Mouse (Mus musculus): ENCODE results near the gene Col23a1. TPM values are rescaled to one million over a fixed set of nuclear protein-coding genes. Genes with fewer than 3 reads are reported as not detected.

Col23a1 gene
- polyA plus RNA-seq, 1 experiment from 2014 or later = 24.1 TPM

- Histone ChIP-seq H3K27me3 (ENCODE audit: low read depth, poor library complexity, severe bottlenecking) (no peaks in the 10 kb centered on the region), H3K36me3 (peaks cover 26% of the 10 kb centered on the region), H3K4me1 (peaks cover 27% of the 10 kb centered on the region), H3K4me3 (no peak overlapping the region), H3K27ac (no peak overlapping the region), H3K9me3 (replicated peaks) (no peaks in the 10 kb centered on the region)
- 88% methylated on average over 4 of the region's 4 CpGs for WGBS
- DNase-seq (ENCODE audit: low spot score) = no peak
These were observed 9.0 kb downstream of the Col23a1 start for GRCm38 (mm10) chr11:51298691-51299090.

DNA sequence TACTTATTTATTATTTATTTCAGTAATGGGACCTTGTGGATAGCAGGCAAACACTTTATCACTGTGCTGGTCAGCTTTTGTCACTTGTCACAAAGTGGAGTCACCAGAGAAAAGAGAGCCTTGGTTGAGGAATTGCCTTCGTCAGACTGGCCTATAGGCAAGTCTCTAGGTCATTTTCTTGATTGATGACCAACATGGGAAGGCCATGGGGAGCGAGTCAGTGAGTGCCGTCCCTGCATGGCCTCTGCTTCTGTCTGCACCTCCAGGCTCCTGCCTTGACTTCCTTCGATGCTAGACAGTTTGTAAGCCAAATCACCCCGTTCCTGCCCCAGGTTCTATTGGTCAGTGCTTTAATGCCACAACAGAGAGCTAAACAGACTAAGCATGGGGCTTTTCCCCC is 12.7 kb downstream of the Col23a1 start:
- Histone ChIP-seq H3K36me3 (peaks cover 4% of the 10 kb centered on the region; the same call in 1 of the 2 replicates), H3K4me1 (peaks cover 34% of the 10 kb centered on the region), H3K27me3 (ENCODE audit: low read depth, poor library complexity, severe bottlenecking) (no peaks in the 10 kb centered on the region), H3K9me3 (replicated peaks) (no peaks in the 10 kb centered on the region), H3K27ac (no peak overlapping the region), H3K4me3 (no peak overlapping the region)
- 60% methylated on average over 5 of the region's 5 CpGs for WGBS
- no peak for DNase-seq (ENCODE audit: low spot score)

DNA sequence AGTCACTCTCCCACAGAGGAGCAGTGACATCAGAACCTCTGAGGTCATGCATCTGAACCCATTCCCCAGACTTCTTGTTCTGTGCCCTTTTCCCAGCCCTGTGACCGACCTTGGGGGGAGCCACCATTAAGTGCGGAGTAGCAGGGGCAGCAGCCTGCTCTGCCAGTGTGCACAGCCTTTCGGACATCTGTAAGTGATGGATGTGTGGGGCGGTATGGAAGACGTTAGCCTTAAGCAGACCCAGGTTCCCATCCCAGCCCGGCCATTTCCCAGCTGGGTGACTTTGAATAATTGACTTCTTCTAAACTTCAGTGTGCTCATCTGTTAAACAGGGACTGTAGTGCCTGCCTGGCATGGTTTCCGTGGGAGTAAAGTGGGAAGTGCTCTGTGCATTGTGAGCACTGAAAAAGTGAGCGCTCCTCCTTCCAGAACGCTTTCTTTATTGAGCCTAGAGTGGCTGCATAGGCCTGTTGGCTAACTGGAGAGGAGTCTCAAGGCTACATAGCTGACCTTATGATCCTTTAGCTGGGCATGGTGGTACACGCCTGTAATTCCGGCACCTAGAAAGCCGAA is 14.3 kb downstream of the Col23a1 start:
- Histone ChIP-seq H3K4me3 (no peak overlapping the region), H3K27me3 (ENCODE audit: low read depth, poor library complexity, severe bottlenecking) (no peaks in the 10 kb centered on the region), H3K36me3 (no peaks in the 10 kb centered on the region), H3K4me1 (peaks cover 34% of the 10 kb centered on the region), H3K27ac (no peak overlapping the region), H3K9me3 (replicated peaks) (no peaks in the 10 kb centered on the region)
- peak; percentile 48 for DNase-seq (ENCODE audit: low spot score)
- WGBS = 47% methylated on average over 12 of the region's 12 CpGs

DNA sequence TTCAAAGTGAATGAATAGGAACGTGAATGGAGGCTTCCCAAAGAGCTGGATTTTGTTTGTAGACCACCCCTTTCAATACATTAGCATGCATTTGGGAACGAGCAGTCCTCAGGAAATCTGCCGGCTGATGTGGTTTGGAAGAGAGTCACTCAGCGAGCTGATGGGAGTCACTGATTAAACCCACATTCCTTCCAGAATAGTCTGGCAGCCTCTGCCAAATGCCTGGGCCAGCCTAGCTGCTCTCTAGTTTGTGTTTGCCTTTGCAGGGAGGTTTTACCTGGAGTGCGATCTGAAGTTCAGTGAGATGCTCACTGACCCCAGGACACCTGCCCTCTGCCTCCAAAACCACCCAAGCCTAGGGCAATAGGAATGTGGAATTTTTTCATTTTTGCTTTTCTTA is 18.6 kb downstream of the Col23a1 start:
- DNase-seq (ENCODE audit: low spot score) = no peak
- WGBS = 72% methylated on average over 5 of the region's 5 CpGs
- Histone ChIP-seq H3K4me1 (peaks cover 31% of the 10 kb centered on the region), H3K27ac (no peak overlapping the region), H3K4me3 (no peak overlapping the region), H3K9me3 (replicated peaks) (no peaks in the 10 kb centered on the region), H3K36me3 (no peaks in the 10 kb centered on the region), H3K27me3 (ENCODE audit: low read depth, poor library complexity, severe bottlenecking) (no peaks in the 10 kb centered on the region)

DNA sequence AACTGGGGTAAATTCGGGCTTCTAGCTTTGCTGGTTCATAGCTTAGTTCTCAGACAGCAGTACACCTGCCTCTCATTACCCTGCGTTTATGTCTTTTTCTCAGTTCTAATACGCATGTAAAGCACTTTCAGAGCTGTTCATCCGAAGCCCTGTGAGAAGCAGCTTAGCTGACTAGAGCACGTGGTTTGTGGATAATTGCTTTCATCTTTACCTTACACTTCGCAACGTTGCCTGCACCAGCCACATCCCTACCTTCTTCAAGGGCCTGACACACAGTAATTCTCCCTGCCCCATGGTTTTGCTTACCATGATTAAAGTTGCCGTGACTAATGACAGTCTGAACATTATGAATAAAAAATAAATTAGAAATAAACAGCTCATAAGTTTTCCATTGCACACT is 22.1 kb downstream of the Col23a1 start:
- no peak for DNase-seq (ENCODE audit: low spot score)
- Histone ChIP-seq H3K27ac (no peak overlapping the region), H3K4me3 (no peak overlapping the region), H3K27me3 (ENCODE audit: low read depth, poor library complexity, severe bottlenecking) (no peaks in the 10 kb centered on the region), H3K9me3 (replicated peaks) (no peaks in the 10 kb centered on the region), H3K4me1 (peaks cover 8% of the 10 kb centered on the region), H3K36me3 (0 out of 2 replicates have a peak, but pooled peaks cover under 1% of the 10 kb centered on the region)
- WGBS = 76% methylated on average over 8 of the region's 8 CpGs

DNA sequence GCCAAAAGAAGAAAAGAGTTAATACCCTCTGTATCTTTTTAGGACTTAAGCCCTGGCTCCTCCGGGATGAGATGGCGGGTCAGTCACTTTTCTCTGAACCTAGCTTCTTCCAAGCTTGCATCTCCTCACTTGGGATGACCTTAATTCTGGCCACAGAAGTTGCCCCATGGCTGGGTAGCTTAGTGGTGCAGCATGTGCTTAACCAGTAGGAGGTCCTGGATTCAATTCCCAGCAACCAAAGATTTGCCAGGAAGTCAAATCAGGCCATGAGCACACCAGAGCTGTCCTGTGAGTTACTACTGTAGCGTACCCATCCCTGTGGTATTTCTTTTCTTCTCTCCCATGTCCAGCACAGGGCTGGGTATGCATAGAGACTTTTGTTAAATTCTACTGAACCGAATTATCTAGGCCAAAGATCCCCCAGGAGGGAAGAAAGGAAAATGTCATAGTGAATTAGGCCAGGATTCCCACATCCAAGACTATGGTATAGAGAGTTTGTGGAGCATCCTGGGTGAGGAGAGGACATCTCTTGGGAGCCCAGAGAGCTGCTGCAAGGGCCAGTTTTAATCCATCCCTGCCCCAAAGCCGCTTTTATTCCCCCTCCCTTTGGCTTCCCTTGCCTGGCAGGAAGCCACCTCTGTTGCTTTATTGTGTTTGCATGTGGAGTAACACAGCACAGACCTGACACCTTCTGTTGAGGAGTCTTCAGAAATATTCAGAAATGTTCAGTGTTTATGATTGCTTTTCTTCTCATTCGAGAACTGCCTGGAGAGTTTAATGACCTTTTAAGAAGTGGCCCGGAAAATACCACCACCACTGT is 26.5 kb downstream of the Col23a1 start:
- WGBS = 85% methylated on average over 7 of the region's 7 CpGs
- Histone ChIP-seq H3K36me3 (peaks cover 15% of the 10 kb centered on the region; the same call in 1 of the 2 replicates), H3K4me3 (no peak overlapping the region), H3K27me3 (ENCODE audit: low read depth, poor library complexity, severe bottlenecking) (no peaks in the 10 kb centered on the region), H3K9me3 (replicated peaks) (no peaks in the 10 kb centered on the region), H3K27ac (no peak overlapping the region), H3K4me1 (peaks cover 8% of the 10 kb centered on the region)
- DNase-seq (ENCODE audit: low spot score) = no peak

DNA sequence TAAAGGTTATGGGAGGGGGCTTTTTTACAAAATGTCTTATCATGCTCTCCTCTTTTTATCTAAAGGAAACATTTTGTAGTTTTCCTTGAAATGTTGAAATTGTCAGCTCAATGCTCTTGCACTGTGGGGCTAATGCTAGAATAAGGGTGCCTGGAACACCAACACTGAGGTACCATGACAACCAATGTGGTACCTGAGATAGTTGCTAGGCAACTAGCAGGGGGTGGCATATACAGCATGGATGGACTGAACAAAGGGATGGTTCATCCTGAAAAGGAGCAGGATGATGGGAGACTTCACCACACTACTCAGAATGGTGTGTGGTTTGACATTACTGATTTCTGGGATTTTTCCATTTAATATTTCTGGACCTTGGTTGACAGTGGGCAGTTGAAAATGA is 30.9 kb downstream of the Col23a1 start:
- Histone ChIP-seq H3K4me1 (peaks cover 6% of the 10 kb centered on the region), H3K9me3 (replicated peaks) (no peaks in the 10 kb centered on the region), H3K27ac (no peak overlapping the region), H3K27me3 (ENCODE audit: low read depth, poor library complexity, severe bottlenecking) (no peaks in the 10 kb centered on the region), H3K36me3 (peaks cover 19% of the 10 kb centered on the region), H3K4me3 (no peak overlapping the region)
- no peak for DNase-seq (ENCODE audit: low spot score)

DNA sequence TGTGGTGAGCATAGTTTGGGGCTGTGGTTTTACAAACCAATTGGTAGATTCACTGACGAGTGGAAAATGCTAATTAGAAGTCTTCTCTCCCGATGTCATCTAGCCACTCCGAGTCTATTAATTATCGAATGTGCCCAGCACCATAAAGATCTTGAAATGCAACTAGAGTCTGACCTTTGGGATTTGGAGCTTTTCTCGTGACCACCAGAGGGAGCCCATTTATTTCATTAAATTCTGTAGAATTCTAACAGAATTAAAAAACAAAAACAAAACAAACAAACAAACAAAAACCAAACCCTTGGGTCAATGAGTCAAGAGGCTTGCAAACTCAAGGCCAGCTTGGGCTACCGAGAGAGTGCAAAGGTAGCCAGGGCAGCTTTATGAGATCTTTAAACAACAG is 37.2 kb downstream of the Col23a1 start:
- H3K27me3 ChIP-seq (ENCODE audit: low read depth, poor library complexity, severe bottlenecking) = no peaks in the 10 kb centered on the region
- peaks cover 16% of the 10 kb centered on the region for H3K4me1 ChIP-seq
- no peak for DNase-seq (ENCODE audit: low spot score)
- H3K4me3 ChIP-seq = no peak overlapping the region
- H3K27ac ChIP-seq = 0 out of 2 replicates have a peak overlapping the region, but pooled peaks have one; percentile 33
- WGBS = 67% methylated on average over 6 of the region's 6 CpGs
- H3K36me3 ChIP-seq = no peaks in the 10 kb centered on the region
- H3K9me3 ChIP-seq (replicated peaks) = no peaks in the 10 kb centered on the region

GRCm38 (mm10) chr11:51328387-51328942 is 38.7 kb downstream of the Col23a1 start:
- no peak for DNase-seq (ENCODE audit: low spot score)
- 87% methylated on average over 12 of the region's 12 CpGs for WGBS
- Histone ChIP-seq H3K4me3 (no peak overlapping the region), H3K4me1 (peaks cover 16% of the 10 kb centered on the region), H3K9me3 (replicated peaks) (no peaks in the 10 kb centered on the region), H3K27ac (no peak overlapping the region), H3K36me3 (no peaks in the 10 kb centered on the region), H3K27me3 (ENCODE audit: low read depth, poor library complexity, severe bottlenecking) (no peaks in the 10 kb centered on the region)

DNA sequence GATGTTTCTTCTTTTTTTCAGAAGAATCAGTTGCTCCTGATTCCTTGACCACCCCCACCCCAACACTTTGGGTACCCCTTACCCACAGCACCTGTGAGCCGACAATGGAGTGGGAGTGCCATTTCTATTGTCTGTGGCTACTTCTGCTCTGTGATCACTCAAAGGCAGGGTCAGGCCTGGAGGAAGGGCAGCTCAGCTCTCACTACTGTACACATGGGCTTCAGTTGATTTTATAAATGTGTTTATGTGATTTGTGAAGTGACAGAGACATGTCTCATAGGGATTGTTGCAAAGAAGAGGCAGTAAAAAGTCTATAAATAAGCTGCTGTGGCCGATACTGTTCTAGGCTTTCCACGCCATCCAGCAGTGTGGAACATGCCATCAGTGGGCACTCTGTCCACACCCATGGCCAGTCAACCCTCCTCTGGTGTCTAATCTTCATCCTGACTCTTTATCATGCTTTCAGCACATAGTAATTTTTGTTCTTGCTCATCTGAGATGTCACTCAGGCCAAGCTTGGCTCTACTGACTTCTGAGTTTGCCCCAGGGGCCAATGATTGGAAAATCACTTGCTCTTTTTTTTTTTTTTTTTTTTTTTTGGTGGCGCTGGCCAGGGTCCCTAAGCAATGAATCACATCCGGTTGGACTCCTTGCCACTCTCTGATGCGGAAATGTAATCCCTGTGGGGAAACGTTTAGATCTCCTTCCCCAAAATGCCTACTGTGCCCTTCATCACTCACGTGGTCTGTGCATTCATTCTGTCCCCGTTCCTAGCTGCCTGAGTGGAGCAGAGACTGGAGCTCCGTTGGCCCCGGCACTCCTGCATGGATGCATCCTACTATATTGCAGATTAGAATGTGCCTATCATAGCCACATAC is 40.4 kb downstream of the Col23a1 start:
- Histone ChIP-seq H3K27me3 (ENCODE audit: low read depth, poor library complexity, severe bottlenecking) (no peaks in the 10 kb centered on the region), H3K9me3 (replicated peaks) (no peaks in the 10 kb centered on the region), H3K27ac (no peak overlapping the region), H3K4me1 (peaks cover 13% of the 10 kb centered on the region), H3K4me3 (no peak overlapping the region), H3K36me3 (no peaks in the 10 kb centered on the region)
- DNase-seq (ENCODE audit: low spot score) = no peak
- WGBS = 85% methylated on average over 11 of the region's 11 CpGs

DNA sequence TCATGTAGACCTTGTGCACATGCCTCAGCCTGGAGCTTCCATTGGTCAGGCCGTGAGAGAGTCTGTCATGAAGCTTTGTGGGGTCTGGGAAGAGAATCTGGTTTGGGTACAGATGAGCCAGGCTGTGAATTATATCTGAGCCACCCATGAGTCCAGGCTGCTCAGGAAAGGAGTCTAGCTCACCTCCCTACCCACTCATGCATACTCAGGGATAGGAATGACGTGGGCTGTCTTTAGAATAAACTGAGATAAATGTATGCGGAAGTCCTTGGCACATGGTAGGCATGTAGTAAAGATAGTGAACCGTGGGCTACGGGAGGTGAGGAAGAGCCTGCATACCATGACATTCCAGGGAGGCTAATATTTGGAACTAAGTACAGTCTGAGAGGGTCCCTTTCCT is 44.3 kb downstream of the Col23a1 start:
- no peak overlapping the region for H3K4me3 ChIP-seq
- H3K27ac ChIP-seq = no peak overlapping the region
- no peaks in the 10 kb centered on the region for H3K27me3 ChIP-seq (ENCODE audit: low read depth, poor library complexity, severe bottlenecking)
- no peaks in the 10 kb centered on the region for H3K36me3 ChIP-seq
- 87% methylated on average over 5 of the region's 5 CpGs for WGBS
- no peak for DNase-seq (ENCODE audit: low spot score)
- H3K9me3 ChIP-seq (replicated peaks) = no peaks in the 10 kb centered on the region
- peaks cover 13% of the 10 kb centered on the region for H3K4me1 ChIP-seq

DNA sequence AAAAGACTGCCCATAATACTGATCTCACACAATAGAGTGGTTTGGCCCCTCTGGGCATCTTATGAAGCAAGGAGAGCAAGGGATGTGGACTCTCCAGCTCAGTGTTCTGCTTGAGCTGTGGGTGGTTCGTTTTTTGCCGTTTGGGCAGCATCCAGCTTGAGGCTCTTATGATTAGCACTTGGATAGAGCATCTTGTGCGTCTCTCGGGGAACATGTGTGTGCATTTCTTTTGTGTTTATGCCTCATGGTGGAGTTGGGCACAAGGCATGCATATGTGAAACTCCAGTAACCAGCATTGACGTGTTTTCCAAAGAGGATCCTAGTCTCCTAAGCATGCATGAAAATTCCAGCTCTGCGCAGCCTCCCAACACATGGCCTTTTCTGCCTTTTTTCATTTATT is 47.9 kb downstream of the Col23a1 start:
- no peaks in the 10 kb centered on the region for H3K36me3 ChIP-seq
- 92% methylated on average over 6 of the region's 6 CpGs for WGBS
- no peak overlapping the region for H3K27ac ChIP-seq
- no peak for DNase-seq (ENCODE audit: low spot score)
- H3K4me3 ChIP-seq = no peak overlapping the region
- H3K9me3 ChIP-seq (replicated peaks) = no peaks in the 10 kb centered on the region
- no peaks in the 10 kb centered on the region for H3K27me3 ChIP-seq (ENCODE audit: low read depth, poor library complexity, severe bottlenecking)
- peaks cover 13% of the 10 kb centered on the region for H3K4me1 ChIP-seq
